Mouse (Mus musculus): ENCODE measurements around the gene 2310033P09Rik. TPM values are rescaled to one million over a fixed set of nuclear protein-coding genes. Genes with fewer than 3 reads are reported as not detected.

2310033P09Rik gene
- polyA plus RNA-seq, 1 experiment from 2014 or later, result 23.7 TPM

GRCm38 (mm10) chr11:59165616-59166241 lies 42.4 kb upstream of the 2310033P09Rik start:
- no peaks in the 10 kb centered on the region for H3K27me3 ChIP-seq (ENCODE audit: control insufficient read depth, insufficient read depth, low read length)
- no peak overlapping the region for H3K27ac ChIP-seq (replicated peaks; ENCODE audit: low read depth, low read length)
- no peak overlapping the region for H3K4me2 ChIP-seq (ENCODE audit: low read length)
- H3K4me3 ChIP-seq (replicated peaks; ENCODE audit: low read depth, low read length), result no peak overlapping the region
- ATAC-seq (ENCODE audit: low FRiP score, low TSS enrichment) (no peak), DNase-seq (peak; percentile 22)
- WGBS, result 45% methylated on average over 2 of the region's 2 CpGs
- H3K9ac ChIP-seq (replicated peaks; ENCODE audit: low read length), result no peak overlapping the region
- H3K9me3 ChIP-seq (ENCODE audit: control insufficient read depth, low read length), result no peaks in the 10 kb centered on the region
- H3K36me3 ChIP-seq (ENCODE audit: control insufficient read depth, insufficient read depth, low read length), result peaks cover 2% of the 10 kb centered on the region; the same call in 1 of the 2 replicates
- H3K4me1 ChIP-seq (ENCODE audit: control insufficient read depth, insufficient read depth, low read length), result peaks cover 19% of the 10 kb centered on the region

- no peak overlapping the region for H3K4me2 ChIP-seq (ENCODE audit: low read length)
- WGBS, result 78% methylated on average over 3 of the region's 3 CpGs
- no peaks in the 10 kb centered on the region for H3K36me3 ChIP-seq (ENCODE audit: control insufficient read depth, insufficient read depth, low read length)
- H3K27ac ChIP-seq (replicated peaks; ENCODE audit: low read depth, low read length), result no peak overlapping the region
- no peak overlapping the region for H3K4me3 ChIP-seq (replicated peaks; ENCODE audit: low read depth, low read length)
- DNase-seq, result no peak
- no peak overlapping the region for H3K9ac ChIP-seq (replicated peaks; ENCODE audit: low read length)
- ATAC-seq (ENCODE audit: low FRiP score, low TSS enrichment), result no peak
- H3K4me1 ChIP-seq (ENCODE audit: control insufficient read depth, insufficient read depth, low read length), result no peaks in the 10 kb centered on the region
- no peaks in the 10 kb centered on the region for H3K9me3 ChIP-seq (ENCODE audit: control insufficient read depth, low read length)
- peaks cover 5% of the 10 kb centered on the region; the same call in 1 of the 2 replicates for H3K27me3 ChIP-seq (ENCODE audit: control insufficient read depth, insufficient read depth, low read length)
Measured at GRCm38 (mm10) chr11:59169807-59170206, 38.3 kb upstream of the 2310033P09Rik start.

GRCm38 (mm10) chr11:59170549-59170948 lies 37.6 kb upstream of the 2310033P09Rik start:
- Histone ChIP-seq H3K27ac (replicated peaks; ENCODE audit: low read depth, low read length) (no peak overlapping the region), H3K4me3 (replicated peaks; ENCODE audit: low read depth, low read length) (no peak overlapping the region), H3K36me3 (ENCODE audit: control insufficient read depth, insufficient read depth, low read length) (no peaks in the 10 kb centered on the region), H3K4me2 (ENCODE audit: low read length) (no peak overlapping the region), H3K4me1 (ENCODE audit: control insufficient read depth, insufficient read depth, low read length) (no peaks in the 10 kb centered on the region), H3K9ac (replicated peaks; ENCODE audit: low read length) (no peak overlapping the region), H3K27me3 (ENCODE audit: control insufficient read depth, insufficient read depth, low read length) (peaks cover 12% of the 10 kb centered on the region), H3K9me3 (ENCODE audit: control insufficient read depth, low read length) (no peaks in the 10 kb centered on the region)
- no peak for DNase-seq
- 70% methylated on average over 4 of the region's 4 CpGs for WGBS
- ATAC-seq (ENCODE audit: low FRiP score, low TSS enrichment), result no peak

GRCm38 (mm10) chr11:59174189-59174838 lies 33.8 kb upstream of the 2310033P09Rik start:
- no peak overlapping the region for H3K4me2 ChIP-seq (ENCODE audit: low read length)
- no peaks in the 10 kb centered on the region for H3K9me3 ChIP-seq (ENCODE audit: control insufficient read depth, low read length)
- peaks cover 49% of the 10 kb centered on the region for H3K27me3 ChIP-seq (ENCODE audit: control insufficient read depth, insufficient read depth, low read length)
- no peak overlapping the region for H3K9ac ChIP-seq (replicated peaks; ENCODE audit: low read length)
- no peaks in the 10 kb centered on the region for H3K4me1 ChIP-seq (ENCODE audit: control insufficient read depth, insufficient read depth, low read length)
- no peak overlapping the region for H3K27ac ChIP-seq (replicated peaks; ENCODE audit: low read depth, low read length)
- no peak for ATAC-seq (ENCODE audit: low FRiP score, low TSS enrichment)
- no peak overlapping the region for H3K4me3 ChIP-seq (replicated peaks; ENCODE audit: low read depth, low read length)
- H3K36me3 ChIP-seq (ENCODE audit: control insufficient read depth, insufficient read depth, low read length), result no peaks in the 10 kb centered on the region
- 49% methylated on average over 6 of the region's 6 CpGs for WGBS
- DNase-seq, result no peak

- Histone ChIP-seq H3K4me1 (ENCODE audit: control insufficient read depth, insufficient read depth, low read length) (no peaks in the 10 kb centered on the region), H3K9ac (replicated peaks; ENCODE audit: low read length) (no peak overlapping the region), H3K4me2 (ENCODE audit: low read length) (no peak overlapping the region), H3K27ac (replicated peaks; ENCODE audit: low read depth, low read length) (no peak overlapping the region), H3K4me3 (replicated peaks; ENCODE audit: low read depth, low read length) (no peak overlapping the region), H3K27me3 (ENCODE audit: control insufficient read depth, insufficient read depth, low read length) (peaks cover 50% of the 10 kb centered on the region), H3K36me3 (ENCODE audit: control insufficient read depth, insufficient read depth, low read length) (no peaks in the 10 kb centered on the region), H3K9me3 (ENCODE audit: control insufficient read depth, low read length) (no peaks in the 10 kb centered on the region)
- no peak for DNase-seq
- ATAC-seq (ENCODE audit: low FRiP score, low TSS enrichment), result no peak
- 4% methylated on average over 48 of the region's 48 CpGs for WGBS
Measured at GRCm38 (mm10) chr11:59176475-59176874, 31.6 kb upstream of the 2310033P09Rik start.

- WGBS, result 9% methylated on average over 34 of the region's 34 CpGs
- Histone ChIP-seq H3K4me3 (replicated peaks; ENCODE audit: low read depth, low read length) (no peak overlapping the region), H3K4me2 (ENCODE audit: low read length) (no peak overlapping the region), H3K27me3 (ENCODE audit: control insufficient read depth, insufficient read depth, low read length) (peaks cover 50% of the 10 kb centered on the region), H3K36me3 (ENCODE audit: control insufficient read depth, insufficient read depth, low read length) (no peaks in the 10 kb centered on the region), H3K27ac (replicated peaks; ENCODE audit: low read depth, low read length) (no peak overlapping the region), H3K9ac (replicated peaks; ENCODE audit: low read length) (no peak overlapping the region), H3K9me3 (ENCODE audit: control insufficient read depth, low read length) (no peaks in the 10 kb centered on the region), H3K4me1 (ENCODE audit: control insufficient read depth, insufficient read depth, low read length) (no peaks in the 10 kb centered on the region)
- ATAC-seq (ENCODE audit: low FRiP score, low TSS enrichment), result no peak
- no peak for DNase-seq
Measured at GRCm38 (mm10) chr11:59176921-59177320, 31.2 kb upstream of the 2310033P09Rik start.

- no peaks in the 10 kb centered on the region for H3K9me3 ChIP-seq (ENCODE audit: control insufficient read depth, low read length)
- H3K4me3 ChIP-seq (replicated peaks; ENCODE audit: low read depth, low read length), result no peak within 1 kb of the TSS
- WGBS, result 32% methylated on average over 3 of the region's 3 CpGs
- no peak within 1 kb of the TSS for H3K27ac ChIP-seq (replicated peaks; ENCODE audit: low read depth, low read length)
- H3K27me3 ChIP-seq (ENCODE audit: control insufficient read depth, insufficient read depth, low read length), result peaks cover 14% of the 10 kb centered on the region
- H3K36me3 ChIP-seq (ENCODE audit: control insufficient read depth, insufficient read depth, low read length), result peaks cover 44% of the 10 kb centered on the region
- ATAC-seq (ENCODE audit: low FRiP score, low TSS enrichment) (no peak), DNase-seq (no peak)
- H3K9ac ChIP-seq (replicated peaks; ENCODE audit: low read length), result 0 out of 2 replicates have a peak within 1 kb of the TSS, but pooled peaks have one; percentile 3
- no peak within 1 kb of the TSS for H3K4me2 ChIP-seq (ENCODE audit: low read length)
- no peaks in the 10 kb centered on the region for H3K4me1 ChIP-seq (ENCODE audit: control insufficient read depth, insufficient read depth, low read length)
Measured at GRCm38 (mm10) chr11:59182864-59183331, 25.2 kb upstream of the 2310033P09Rik start, which contains the start of gene Gjc2. Gjc2 (minus strand) TSS chr11:59183213.

GRCm38 (mm10) chr11:59183821-59184220 lies 24.3 kb upstream of the 2310033P09Rik start:
- DNase-seq (peak; percentile 78), ATAC-seq (ENCODE audit: low FRiP score, low TSS enrichment) (no peak; the same call in 1 of the 2 replicates)
- Histone ChIP-seq H3K4me2 (ENCODE audit: low read length) (no peak overlapping the region), H3K4me3 (replicated peaks; ENCODE audit: low read depth, low read length) (no peak overlapping the region), H3K9ac (replicated peaks; ENCODE audit: low read length) (no peak overlapping the region), H3K4me1 (ENCODE audit: control insufficient read depth, insufficient read depth, low read length) (no peaks in the 10 kb centered on the region), H3K36me3 (ENCODE audit: control insufficient read depth, insufficient read depth, low read length) (peaks cover 44% of the 10 kb centered on the region), H3K27ac (replicated peaks; ENCODE audit: low read depth, low read length) (no peak overlapping the region), H3K9me3 (ENCODE audit: control insufficient read depth, low read length) (no peaks in the 10 kb centered on the region), H3K27me3 (ENCODE audit: control insufficient read depth, insufficient read depth, low read length) (peaks cover 6% of the 10 kb centered on the region; the same call in 1 of the 2 replicates)
- WGBS, result 36% methylated on average over 3 of the region's 3 CpGs

Measured in midbrain, embryonic 14.5 days (tissue).